Mouse (Mus musculus) ES-Bruce4 (cell line): ENCODE data around the gene Gm973.

Experiments
- CTCF ChIP-seq: IDR thresholded peaks from one replicate; pipeline ENCODE4 v1.8.1; 2011; ENCODE audit warnings: low read depth, low read length
- EP300 ChIP-seq: IDR thresholded peaks from 2 replicates; pipeline ENCODE4 v1.6.1; 2011; ENCODE audit warnings: low read depth, low read length; ENCODE audit not compliant: insufficient read depth
- POLR2A ChIP-seq: IDR thresholded peaks from one replicate; pipeline ENCODE4 v1.8.1; 2011; ENCODE audit warnings: low read length; ENCODE audit not compliant: insufficient read depth

- TF ChIP-seq CTCF: no peak
- no peak for TF ChIP-seq POLR2A
- no peak for TF ChIP-seq EP300
Observed at GRCm38 (mm10) chr1:59548486-59548885, 32.4 kb downstream of the Gm973 start.
